Mouse (Mus musculus): ENCODE results near the gene Rnd2.
"Not testable (repeated sequence)": the region's sequence is repeated elsewhere in the genome, so short reads cannot be mapped to it uniquely, and the experiment has no call there.

DNA sequence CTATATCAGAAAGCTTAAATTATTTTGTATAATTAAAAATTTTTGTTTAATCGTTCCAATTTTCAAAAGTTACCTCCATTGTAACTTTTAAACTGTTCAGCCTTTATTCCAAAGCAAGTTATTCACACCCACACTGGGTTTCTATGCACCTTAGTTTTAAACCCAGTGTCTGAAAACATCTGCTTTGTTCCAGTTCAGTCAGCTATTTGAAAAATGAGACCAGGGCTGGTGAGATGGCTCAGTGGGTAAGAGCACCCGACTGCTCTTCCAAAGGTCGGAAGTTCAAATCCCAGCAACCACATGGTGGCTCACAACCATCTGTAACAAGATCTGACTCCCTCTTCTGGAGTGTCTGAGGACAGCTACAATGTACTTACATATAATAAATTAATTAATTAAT is 26.8 kb upstream of the Rnd2 start:
- TF ChIP-seq CTCF (IDR thresholded peaks at IDR 0.05; ENCODE audit: low read depth, low read length); GATA1 (IDR thresholded peaks at IDR 0.05; ENCODE audit: borderline replicate concordance, low read length); POLR2AphosphoS5 (IDR thresholded peaks at IDR 0.05; ENCODE audit: insufficient replicate concordance, low read depth, low read length); GATA2 (IDR thresholded peaks at IDR 0.05; ENCODE audit: borderline replicate concordance, low read depth, low read length); TAL1 (conservative IDR thresholded peaks at IDR 0.05; ENCODE audit: low read depth, low read length): not testable (repeated sequence)
